Mouse (Mus musculus): ENCODE data around the gene Lrrc25.

The Lrrc25 gene

DNA sequence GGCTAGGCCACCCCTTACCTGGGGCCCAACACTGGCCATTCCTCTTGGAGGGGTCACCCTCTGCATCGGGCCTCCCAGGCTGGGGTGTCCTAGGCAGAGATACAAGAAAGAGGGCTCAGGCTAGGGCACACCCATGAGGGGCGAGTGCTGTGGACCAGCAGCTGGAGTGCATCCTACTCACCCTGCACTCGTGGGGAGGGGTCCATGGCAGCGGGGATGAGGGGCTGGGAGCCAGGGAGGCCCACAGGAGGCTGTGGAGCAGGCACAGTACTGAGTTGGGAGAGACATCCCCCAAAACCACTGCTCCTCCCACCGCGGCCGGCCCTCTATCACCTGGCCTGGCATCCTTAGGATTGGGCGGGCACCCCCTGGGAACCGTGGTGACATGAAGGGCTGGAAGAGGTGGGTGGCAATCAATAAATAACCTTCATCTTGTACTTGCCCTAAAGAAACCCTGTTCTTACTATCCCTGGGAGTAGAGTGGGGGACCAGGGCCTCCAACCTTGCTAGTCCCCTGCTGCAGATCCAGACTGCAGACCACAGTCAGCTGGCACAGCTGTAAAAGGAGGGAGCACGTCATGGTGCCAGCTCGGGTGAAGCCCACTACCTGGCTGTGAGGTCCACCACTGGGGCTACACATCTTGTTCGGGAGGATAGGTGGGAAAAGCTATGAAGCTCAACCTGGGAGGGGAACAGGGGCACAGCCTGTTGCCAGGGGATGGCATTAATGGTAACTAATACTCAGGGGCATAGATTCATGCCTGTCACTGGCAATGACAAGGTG is 16.3 kb upstream of the Lrrc25 start:
- DNase-seq, result peak in 1 of 2 experiments; percentile 33

GRCm38 (mm10) chr8:70600473-70601270 is 15.3 kb upstream of the Lrrc25 start:
- DNase-seq, result peak; percentile 63 to 67

DNA sequence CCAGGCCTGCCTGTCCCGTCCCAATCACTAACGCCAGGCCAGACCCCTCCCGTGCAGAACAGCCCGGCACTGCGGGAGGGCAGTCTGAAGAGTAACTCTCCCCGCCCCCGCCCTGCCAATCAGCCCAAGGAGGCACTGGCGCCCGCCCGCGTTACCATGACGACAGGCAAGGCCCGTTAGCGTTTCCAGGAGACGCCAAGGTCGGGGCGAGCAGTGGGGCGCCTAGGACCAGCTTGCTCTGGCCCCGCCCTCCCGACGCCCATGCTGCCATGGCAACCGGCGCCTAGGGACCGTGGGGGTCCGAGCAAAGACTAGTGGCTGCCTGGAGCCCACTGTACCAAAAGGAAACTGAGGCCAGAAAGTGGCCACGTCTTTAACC is 14.7 kb upstream of the Lrrc25 start:
- peak; percentile 86 to 90 for DNase-seq

DNA sequence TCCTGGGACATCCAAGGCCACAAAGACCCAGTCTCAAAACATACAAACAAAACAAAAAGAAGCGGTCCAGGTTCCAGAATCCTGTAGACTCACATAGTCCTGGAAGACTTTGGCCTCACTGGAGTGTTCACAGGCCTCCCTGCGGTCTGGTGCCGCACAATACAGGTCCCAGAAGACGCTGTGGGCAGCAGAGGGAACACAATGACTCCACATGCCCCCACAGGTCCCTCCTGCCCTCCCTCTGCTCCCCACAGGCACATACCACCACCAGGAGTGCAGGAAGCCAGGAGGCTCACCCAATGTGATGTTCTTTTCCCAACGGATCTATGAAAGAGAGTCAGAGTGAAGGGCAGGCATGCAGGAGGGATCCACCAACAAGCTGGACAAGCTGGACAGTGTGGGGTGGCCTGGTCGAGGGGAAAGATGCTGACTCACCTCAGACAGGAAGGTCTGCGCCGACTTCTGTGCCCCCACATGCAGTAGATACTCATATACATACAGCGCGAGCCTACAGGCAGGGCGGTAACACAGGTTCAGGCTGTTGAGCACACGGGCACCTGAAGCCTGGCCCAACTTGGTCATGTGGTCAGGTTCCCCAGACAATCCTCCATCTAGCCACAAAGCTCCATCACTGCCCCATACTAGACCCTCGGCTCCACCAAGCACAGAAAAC is 13.7 kb upstream of the Lrrc25 start:
- peak in 1 of 2 experiments; percentile 20 for DNase-seq

GRCm38 (mm10) chr8:70604558-70604957 is 11.4 kb upstream of the Lrrc25 start:
- DNase-seq, result peak in 1 of 2 experiments; percentile 22

- peak in 1 of 2 experiments; percentile 23 for DNase-seq
Measured at GRCm38 (mm10) chr8:70605871-70606779, 9.8 kb upstream of the Lrrc25 start.

- peak in 1 of 2 experiments; percentile 26 for DNase-seq
Measured at GRCm38 (mm10) chr8:70606780-70607602, 9.0 kb upstream of the Lrrc25 start.

DNA sequence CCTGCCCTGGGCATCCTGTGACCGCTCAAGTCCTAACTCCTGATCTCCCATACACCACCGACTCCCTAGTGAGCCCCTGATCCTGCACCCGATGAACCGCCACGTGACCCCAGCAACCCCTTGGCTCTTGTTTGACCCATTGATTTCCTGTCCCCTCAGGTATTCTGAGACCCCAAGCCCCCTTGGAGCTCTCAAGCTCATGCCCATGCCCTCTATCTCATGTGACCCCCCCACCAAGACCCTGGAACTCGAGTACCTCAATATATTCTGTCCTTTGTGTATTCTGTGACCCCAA is 8.4 kb upstream of the Lrrc25 start:
- DNase-seq, result peak in 1 of 2 experiments; percentile 33

DNA sequence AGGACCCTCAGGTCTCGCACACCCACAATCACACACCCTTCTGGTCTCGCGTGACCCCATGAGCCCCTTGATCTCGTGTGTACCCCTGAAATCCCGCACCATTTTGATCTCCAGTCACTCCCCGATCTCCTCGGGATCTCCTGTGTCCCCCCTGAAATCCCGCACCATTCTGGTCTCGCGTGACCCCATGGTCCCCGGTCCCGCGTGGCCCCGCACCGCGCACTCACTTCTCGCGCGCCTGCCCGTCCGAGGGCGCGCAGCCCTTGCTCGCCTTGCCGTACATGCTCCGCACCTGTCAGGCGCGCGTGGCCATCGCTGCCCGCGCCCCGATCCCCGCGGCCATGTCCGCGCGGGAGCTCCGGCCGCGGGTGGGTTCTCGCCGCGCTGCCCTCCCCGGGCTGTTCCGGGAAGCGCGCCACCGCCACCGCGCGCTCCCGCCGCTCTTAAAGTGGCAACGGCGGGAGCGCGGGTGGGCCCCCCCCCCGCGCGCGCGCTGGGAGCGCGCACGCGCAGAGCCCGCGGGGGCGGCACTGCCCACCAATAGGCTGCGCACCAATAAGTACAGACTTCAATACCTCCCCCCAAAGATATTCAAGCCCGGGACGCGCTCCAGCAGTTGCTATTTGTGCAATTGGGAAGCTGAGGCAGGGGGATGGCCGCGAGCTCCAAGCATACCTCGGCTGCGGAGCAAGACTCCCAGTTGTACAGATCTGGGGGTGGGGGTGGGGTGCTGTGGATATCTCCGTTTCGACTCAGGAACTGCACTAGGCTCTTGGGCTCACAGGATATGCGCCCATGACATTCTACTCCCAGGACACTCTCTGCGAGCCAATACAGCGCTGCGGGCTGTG is 7.8 kb upstream of the Lrrc25 start:
- peak; percentile 59 to 77 for DNase-seq

DNA sequence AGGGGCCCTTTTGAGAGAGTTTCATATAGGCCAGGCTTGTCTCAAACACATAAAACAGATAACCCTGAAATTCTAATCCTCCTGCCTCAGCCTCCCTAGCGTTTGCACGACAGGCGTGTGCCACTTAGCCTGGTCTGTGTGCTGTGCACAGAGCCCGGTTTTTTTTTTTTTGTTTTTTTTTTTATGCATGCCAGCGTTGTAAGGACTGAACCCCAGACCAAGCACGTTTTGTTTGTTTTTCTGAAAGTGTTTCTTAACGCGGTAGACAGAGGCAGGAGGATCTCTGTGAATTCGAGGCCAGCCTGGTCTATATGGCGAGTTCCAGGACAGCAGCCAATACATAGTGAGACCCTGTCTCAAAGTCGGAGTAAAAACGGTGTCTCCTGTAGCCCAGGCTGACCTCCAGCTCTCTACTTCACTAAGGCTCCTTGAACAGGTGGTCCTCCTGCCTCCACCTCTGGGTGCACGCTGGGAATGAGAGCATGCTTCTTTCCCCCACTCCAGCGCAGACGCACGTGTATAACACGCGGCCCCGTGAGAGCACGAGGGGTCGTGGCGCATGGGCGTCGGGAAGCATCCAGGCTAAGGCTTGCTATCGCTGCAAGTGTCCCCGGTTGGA is 7.1 kb upstream of the Lrrc25 start, which contains the start of gene Ssbp4:
TSS of gene Ssbp4 (minus strand) at position 124 of the 619 bp plus-strand sequence.
- no peak for DNase-seq

DNA sequence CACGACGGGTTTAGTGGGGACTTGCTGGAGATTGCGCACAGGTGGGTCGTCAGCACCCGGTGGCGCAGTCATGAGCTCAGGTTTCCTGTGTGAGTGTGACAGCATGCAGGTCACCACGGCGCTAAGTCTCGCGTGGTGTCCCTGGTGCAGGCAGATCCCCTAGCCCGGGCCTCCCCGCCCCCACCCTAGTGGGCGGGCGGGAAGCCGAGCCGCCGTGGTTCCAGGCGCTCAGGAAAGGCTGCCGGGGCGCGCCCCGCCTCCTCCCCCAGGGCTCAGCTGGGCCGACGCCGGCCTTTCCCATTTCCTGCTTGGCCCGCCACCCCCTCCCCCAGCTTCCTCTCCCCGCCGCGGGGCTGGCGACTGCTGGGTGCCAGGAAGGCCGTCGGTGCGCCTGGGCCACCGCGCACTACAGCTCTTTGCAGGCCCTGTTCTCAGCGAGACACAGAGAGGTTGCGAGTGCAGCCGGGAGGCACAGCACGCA is 6.5 kb upstream of the Lrrc25 start:
- DNase-seq, result peak; percentile 95 to 98

- peak; percentile 93 to 98 for DNase-seq
Measured at GRCm38 (mm10) chr8:70609849-70610795, 5.8 kb upstream of the Lrrc25 start.

DNA sequence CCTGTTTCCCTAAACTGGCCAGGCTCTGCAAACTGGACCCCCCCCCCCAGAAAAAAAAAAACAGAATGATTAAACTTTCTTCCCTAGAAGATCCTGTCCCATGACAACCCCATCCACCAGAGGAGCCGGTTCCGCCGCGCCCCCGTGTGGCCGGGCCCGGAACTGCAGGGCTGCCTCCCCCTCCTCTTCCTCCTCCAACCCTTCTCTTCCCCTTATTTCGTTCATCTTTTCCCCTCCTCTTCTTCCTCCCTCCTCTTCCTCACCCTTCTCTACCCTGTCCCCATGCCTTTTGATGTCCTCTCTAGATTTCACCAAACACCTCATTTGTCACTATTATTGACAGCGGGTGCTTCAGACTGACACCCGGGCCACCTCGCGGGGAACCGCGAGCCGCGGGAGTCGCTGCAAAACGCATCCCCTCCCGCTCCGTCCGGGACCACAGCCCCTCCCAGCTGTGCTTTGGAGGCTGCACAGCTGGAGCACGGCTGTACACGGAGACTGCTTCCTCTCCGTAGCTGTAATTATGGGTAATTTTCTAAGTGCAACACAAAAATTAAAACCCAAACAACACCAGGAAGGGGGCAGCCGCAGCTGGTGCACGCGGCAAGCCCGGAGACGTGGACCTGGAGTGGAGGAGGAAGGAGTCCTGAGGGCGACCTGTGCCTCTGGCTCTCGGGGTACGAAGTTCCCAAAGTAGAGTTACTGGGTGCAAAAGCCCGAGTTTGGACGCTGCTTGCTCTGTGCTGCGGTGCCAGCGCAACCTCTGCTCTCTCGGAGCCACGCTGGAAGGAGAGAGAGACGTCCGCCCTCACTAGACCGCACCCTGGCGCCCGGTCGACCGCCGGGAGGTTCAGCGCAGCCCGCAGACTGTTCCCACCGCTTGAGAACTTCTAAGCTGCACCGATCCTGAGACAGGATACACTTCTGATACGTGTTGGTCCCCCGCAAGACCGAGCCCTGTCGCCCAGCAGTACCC is 4.9 kb upstream of the Lrrc25 start:
- peak; percentile 87 to 93 for DNase-seq

DNA sequence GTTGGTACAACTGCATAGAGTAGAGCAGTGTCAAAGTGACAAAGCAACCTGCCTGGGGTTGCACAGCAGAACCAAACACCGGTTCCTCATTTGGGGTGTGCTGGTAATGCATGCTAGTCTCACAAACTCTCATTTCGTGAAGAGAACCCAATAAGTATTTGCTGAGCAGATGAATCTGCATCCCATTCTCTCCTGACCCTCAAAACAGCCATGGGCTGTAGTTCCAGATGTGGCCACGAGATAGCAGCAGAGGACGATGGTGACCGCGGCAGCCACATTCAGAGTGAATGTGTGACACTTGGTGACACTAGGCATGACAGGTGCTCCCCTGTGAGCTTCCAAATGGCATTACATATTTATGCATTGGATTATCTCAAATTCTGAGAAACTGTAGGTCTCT is 4.1 kb upstream of the Lrrc25 start:
- DNase-seq, result peak; percentile 86 to 93

DNA sequence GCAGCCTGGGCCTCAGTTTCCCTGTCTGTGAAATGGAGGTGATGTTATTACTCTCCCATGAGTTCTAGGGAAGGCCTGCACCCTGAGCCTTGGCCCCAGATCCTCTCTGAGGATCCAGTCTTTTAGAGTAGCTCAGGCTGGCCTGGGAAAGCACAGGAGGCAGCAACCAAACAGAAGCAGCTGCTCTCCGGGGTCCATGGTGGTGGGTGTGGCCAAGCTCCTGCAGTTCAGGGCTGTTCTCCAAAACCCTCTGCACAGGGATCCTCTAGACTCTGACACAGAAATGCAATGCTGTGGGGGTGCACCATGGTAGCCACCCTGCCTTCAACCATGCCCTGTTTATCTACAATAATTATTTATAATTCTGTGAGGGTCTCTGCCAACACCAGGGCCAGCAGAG is 2.2 kb upstream of the Lrrc25 start:
- no peak for DNase-seq

GRCm38 (mm10) chr8:70614469-70614868 is 1.5 kb upstream of the Lrrc25 start:
- peak in 1 of 2 experiments; percentile 43 for DNase-seq

GRCm38 (mm10) chr8:70615281-70615680 is 674 bp upstream of the Lrrc25 start:
- DNase-seq, result peak in 1 of 2 experiments; percentile 40

Measured in lung, postnatal 4 days (tissue).